ENCODE assay signal across 8 mouse cellular contexts in the genomic region with DNA sequence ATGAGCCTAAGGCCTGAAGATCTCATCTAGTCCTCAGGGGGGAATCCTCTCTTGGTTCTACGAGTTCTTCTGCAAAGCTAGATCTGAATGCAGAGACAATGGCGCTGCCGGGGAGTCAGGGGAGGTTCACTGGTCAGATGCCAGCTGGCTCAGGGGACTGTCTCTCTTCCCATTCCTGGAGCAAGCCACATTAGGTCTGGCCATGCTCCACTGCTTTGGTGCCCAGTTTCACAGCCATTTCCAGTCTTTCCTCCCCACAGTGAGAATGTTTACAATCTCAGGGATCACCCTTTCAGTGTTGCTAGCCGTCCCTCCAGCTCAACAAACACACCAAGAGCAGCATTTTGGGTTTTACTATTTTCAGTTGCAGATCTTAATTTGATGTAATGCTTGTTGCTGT.
DNase-seq lines count a peak whose midpoint lies in the region; ATAC-seq and TF ChIP-seq lines count a peak whose summit lies in the region.

No protein-coding gene starts in this region.

- H3K9me3 ChIP-seq in kidney, embryonic 14.5 days (ENCODE audit: control insufficient read depth, low read length), result no peaks in the 10 kb centered on the region
- H3K9me3 ChIP-seq in intestine, postnatal 0 days (ENCODE audit: control insufficient read depth), result no peaks in the 10 kb centered on the region

- H3K4me2 ChIP-seq in kidney, embryonic 14.5 days (replicated peaks; ENCODE audit: low read depth, low read length), result no peak overlapping the region
- H3K4me2 ChIP-seq in intestine, postnatal 0 days (replicated peaks; ENCODE audit: low read depth), result no peak overlapping the region

- no peaks in the 10 kb centered on the region for H3K36me3 ChIP-seq in kidney, embryonic 14.5 days (ENCODE audit: control insufficient read depth, insufficient read depth, low read length)
- H3K36me3 ChIP-seq in intestine, postnatal 0 days (ENCODE audit: control insufficient read depth, insufficient read depth), result no peaks in the 10 kb centered on the region

- TF ChIP-seq CTCF in gastrocnemius, adult 2 months (IDR thresholded peaks at IDR 0.05), result no peak
- TF ChIP-seq CTCF in intestine, postnatal 0 days (IDR thresholded peaks at IDR 0.05; ENCODE audit: low read depth), result no peak

- no peak overlapping the region for H3K9ac ChIP-seq in kidney, embryonic 14.5 days (ENCODE audit: low read depth, low read length)
- H3K9ac ChIP-seq in intestine, postnatal 0 days (ENCODE audit: low read depth, low read length), result no peak overlapping the region

- 44% methylated on average over 4 of the region's 4 CpGs for WGBS in kidney, embryonic 14.5 days
- WGBS in intestine, postnatal 0 days, result 49% methylated on average over 4 of the region's 4 CpGs

- H3K4me1 ChIP-seq in kidney, embryonic 14.5 days (ENCODE audit: control insufficient read depth, insufficient read depth, low read length), result no peaks in the 10 kb centered on the region; the same call in 1 of the 2 replicates
- H3K4me1 ChIP-seq in intestine, postnatal 0 days (replicated peaks; ENCODE audit: control insufficient read depth, insufficient read depth, low read length), result no peaks in the 10 kb centered on the region

- no peaks in the 10 kb centered on the region for H3K27me3 ChIP-seq in kidney, embryonic 14.5 days (ENCODE audit: control insufficient read depth, insufficient read depth, low read length)
- H3K27me3 ChIP-seq in intestine, postnatal 0 days (replicated peaks; ENCODE audit: control insufficient read depth, insufficient read depth, low read length), result no peaks in the 10 kb centered on the region

- DNase-seq in adrenal gland, adult 2 months, result peak; percentile 10
- no peak for DNase-seq in adrenal gland, adult 8-10 months
- no peak for DNase-seq in kidney, adult 9 months
- DNase-seq in gastrocnemius, adult 2 months, result peak; percentile 40
- DNase-seq in lung, postnatal 4 days, result peak; percentile 55 to 80

- no peak overlapping the region for H3K4me3 ChIP-seq in kidney, embryonic 14.5 days (ENCODE audit: low read length)
- H3K4me3 ChIP-seq in gastrocnemius, adult 2 months, result peak overlapping the region; percentile 11
- no peak overlapping the region for H3K4me3 ChIP-seq in intestine, postnatal 0 days (ENCODE audit: low read depth, low read length)

- intact Hi-C loops in gastrocnemius, adult 2 months (cut with DNase I), result no loop called here

- no peak overlapping the region for H3K27ac ChIP-seq in kidney, embryonic 14.5 days (ENCODE audit: low read depth, low read length)
- H3K27ac ChIP-seq in gastrocnemius, adult 2 months, result no peak overlapping the region
- H3K27ac ChIP-seq in intestine, postnatal 0 days (ENCODE audit: low read depth, low read length), result no peak overlapping the region

- ATAC-seq in kidney, embryonic 14.5 days (ENCODE audit: low FRiP score, low TSS enrichment), result peak; percentile 82; the same call in 1 of the 2 replicates
- ATAC-seq in intestine, postnatal 0 days, result no peak
- no peak for ATAC-seq in activated CD4-positive, CD25-positive, alpha-beta regulatory T cell, adult 4 months

Comparison
In these comparisons a context has a peak if more than half of its experiments do, and no peak if none do; other contexts are left out.
1. DNase-seq: peak in adrenal gland, adult 2 months (single experiment), gastrocnemius, adult 2 months (single experiment) and lung, postnatal 4 days (2 of 2); none in adrenal gland, adult 8-10 months (single experiment) and kidney, adult 9 months (single experiment).